ENCODE assay signal across 7 mouse cellular contexts in genomic region chr6:128011071-128011477, GRCm38 (mm10).
DNase-seq lines count a peak whose midpoint lies in the region; ATAC-seq lines count a peak whose summit lies in the region.

No protein-coding gene starts in this region.

- no peaks in the 10 kb centered on the region for H3K36me3 ChIP-seq in lung, embryonic 15.5 days
- no peaks in the 10 kb centered on the region for H3K36me3 ChIP-seq in embryonic facial prominence, embryonic 15.5 days
- no peaks in the 10 kb centered on the region for H3K36me3 ChIP-seq in limb, embryonic 13.5 days

- no peak overlapping the region for H3K4me3 ChIP-seq in lung, embryonic 15.5 days
- H3K4me3 ChIP-seq in embryonic facial prominence, embryonic 15.5 days (replicated peaks) = no peak overlapping the region
- no peak overlapping the region for H3K4me3 ChIP-seq in limb, embryonic 13.5 days

- H3K9me3 ChIP-seq in lung, embryonic 15.5 days = no peaks in the 10 kb centered on the region
- no peaks in the 10 kb centered on the region for H3K9me3 ChIP-seq in embryonic facial prominence, embryonic 15.5 days (replicated peaks)
- no peaks in the 10 kb centered on the region for H3K9me3 ChIP-seq in limb, embryonic 13.5 days

- H3K9ac ChIP-seq in lung, embryonic 15.5 days = no peak overlapping the region
- H3K9ac ChIP-seq in embryonic facial prominence, embryonic 15.5 days = no peak overlapping the region
- no peak overlapping the region for H3K9ac ChIP-seq in limb, embryonic 13.5 days

- 46% methylated on average over 13 of the region's 13 CpGs for WGBS in lung, embryonic 15.5 days
- WGBS in embryonic facial prominence, embryonic 15.5 days = 48% methylated on average over 13 of the region's 13 CpGs
- WGBS in limb, embryonic 13.5 days = 72% methylated on average over 13 of the region's 13 CpGs

- no peak for DNase-seq in lung, postnatal 25 days (ENCODE audit: low spot score)
- DNase-seq in cerebellum, adult 18-20 months = peak; percentile 70 to 74
- DNase-seq in adipocyte (ENCODE audit: low spot score) = no peak

- peak; percentile 63 for ATAC-seq in lung, embryonic 15.5 days (ENCODE audit: borderline replicate concordance, extremely low read depth, low FRiP score, low TSS enrichment)
- peak; percentile 32; the same call in 1 of the 2 replicates for ATAC-seq in embryonic facial prominence, embryonic 15.5 days (ENCODE audit: insufficient number of reproducible peaks, low FRiP score, low TSS enrichment, low read depth)
- ATAC-seq in limb, embryonic 13.5 days (ENCODE audit: low FRiP score, low read depth) = no peak; the same call in 1 of the 2 replicates
- no peak for ATAC-seq in megakaryocyte progenitor cell, adult 5-6 weeks (replicated peaks; ENCODE audit: poor library complexity)

- H3K27me3 ChIP-seq in lung, embryonic 15.5 days = no peaks in the 10 kb centered on the region
- no peaks in the 10 kb centered on the region for H3K27me3 ChIP-seq in embryonic facial prominence, embryonic 15.5 days
- H3K27me3 ChIP-seq in limb, embryonic 13.5 days = no peaks in the 10 kb centered on the region

- H3K4me2 ChIP-seq in lung, embryonic 15.5 days = no peak overlapping the region
- 0 out of 2 replicates have a peak overlapping the region, but pooled peaks have one; percentile 8 for H3K4me2 ChIP-seq in embryonic facial prominence, embryonic 15.5 days (replicated peaks)
- H3K4me2 ChIP-seq in limb, embryonic 13.5 days (replicated peaks) = 0 out of 2 replicates have a peak overlapping the region, but pooled peaks have one; percentile 5

- H3K27ac ChIP-seq in lung, embryonic 15.5 days = peak overlapping the region; percentile 3; the same call in 1 of the 2 replicates
- H3K27ac ChIP-seq in embryonic facial prominence, embryonic 15.5 days (replicated peaks) = peak overlapping the region; percentile 89
- H3K27ac ChIP-seq in limb, embryonic 13.5 days = peak overlapping the region; percentile 76; the same call in 1 of the 2 replicates

- peaks cover 40% of the 10 kb centered on the region for H3K4me1 ChIP-seq in lung, embryonic 15.5 days
- H3K4me1 ChIP-seq in embryonic facial prominence, embryonic 15.5 days = peaks cover 61% of the 10 kb centered on the region
- peaks cover 68% of the 10 kb centered on the region for H3K4me1 ChIP-seq in limb, embryonic 13.5 days

Comparison
In these comparisons a context has a peak if more than half of its experiments do, and no peak if none do; other contexts are left out.
1. ATAC-seq: peak in lung, embryonic 15.5 days (single experiment) and embryonic facial prominence, embryonic 15.5 days (single experiment); none in limb, embryonic 13.5 days (single experiment) and megakaryocyte progenitor cell, adult 5-6 weeks (single experiment).
2. H3K27ac ChIP-seq: peak in every context shown above with its lines; median percentile 89 in embryonic facial prominence, embryonic 15.5 days; 76 in limb, embryonic 13.5 days; 3 in lung, embryonic 15.5 days.
3. DNase-seq: peak in cerebellum, adult 18-20 months (2 of 2); none in lung, postnatal 25 days (single experiment) and adipocyte (single experiment).